Mouse (Mus musculus): ENCODE data around the gene Slc7a14. TPM values are rescaled to one million over a fixed set of nuclear protein-coding genes. Genes with fewer than 3 reads are reported as not detected.
"Not testable (repeated sequence)": the region's sequence is repeated elsewhere in the genome, so short reads cannot be mapped to it uniquely, and the experiment has no call there.

Slc7a14 gene
- polyA plus RNA-seq, 1 experiment from 2014 or later: 0.11 TPM

DNA sequence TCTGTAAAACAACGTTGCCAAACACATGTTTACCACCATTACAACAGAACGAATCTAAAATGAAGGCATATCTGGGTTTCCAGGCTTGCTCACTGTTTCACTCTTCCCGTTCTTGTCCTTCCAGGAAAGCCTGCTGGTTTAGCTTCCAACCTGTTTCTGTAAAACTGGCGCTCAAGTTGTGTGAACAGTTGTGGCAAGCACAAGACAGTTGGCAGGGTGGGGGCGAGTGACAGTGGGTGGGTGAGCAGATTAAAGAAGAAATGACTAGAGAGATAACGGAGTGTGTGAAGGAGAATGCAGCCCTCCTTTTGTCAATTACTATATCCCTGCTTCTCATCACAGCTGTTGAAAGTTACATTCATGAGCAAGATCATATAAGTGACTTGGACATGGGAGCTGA lies 2.2 kb downstream of the Slc7a14 start:
- Histone ChIP-seq H3K4me2 (ENCODE audit: low read depth, low read length) (no peak overlapping the region), H3K4me3 (ENCODE audit: low read length) (no peak overlapping the region), H3K4me1 (replicated peaks; ENCODE audit: control insufficient read depth, insufficient read depth, low read length) (no peaks in the 10 kb centered on the region), H3K36me3 (ENCODE audit: control insufficient read depth, insufficient read depth, low read length) (no peaks in the 10 kb centered on the region), H3K9ac (ENCODE audit: low read length) (no peak overlapping the region), H3K27ac (ENCODE audit: low read length) (no peak overlapping the region), H3K27me3 (ENCODE audit: control insufficient read depth, insufficient read depth, low read depth, low read length) (peaks cover 21% of the 10 kb centered on the region), H3K9me3 (ENCODE audit: control insufficient read depth, low read length) (no peaks in the 10 kb centered on the region)
- no peak for ATAC-seq (ENCODE audit: low read depth)
- 76% methylated on average over 6 of the region's 6 CpGs for WGBS

DNA sequence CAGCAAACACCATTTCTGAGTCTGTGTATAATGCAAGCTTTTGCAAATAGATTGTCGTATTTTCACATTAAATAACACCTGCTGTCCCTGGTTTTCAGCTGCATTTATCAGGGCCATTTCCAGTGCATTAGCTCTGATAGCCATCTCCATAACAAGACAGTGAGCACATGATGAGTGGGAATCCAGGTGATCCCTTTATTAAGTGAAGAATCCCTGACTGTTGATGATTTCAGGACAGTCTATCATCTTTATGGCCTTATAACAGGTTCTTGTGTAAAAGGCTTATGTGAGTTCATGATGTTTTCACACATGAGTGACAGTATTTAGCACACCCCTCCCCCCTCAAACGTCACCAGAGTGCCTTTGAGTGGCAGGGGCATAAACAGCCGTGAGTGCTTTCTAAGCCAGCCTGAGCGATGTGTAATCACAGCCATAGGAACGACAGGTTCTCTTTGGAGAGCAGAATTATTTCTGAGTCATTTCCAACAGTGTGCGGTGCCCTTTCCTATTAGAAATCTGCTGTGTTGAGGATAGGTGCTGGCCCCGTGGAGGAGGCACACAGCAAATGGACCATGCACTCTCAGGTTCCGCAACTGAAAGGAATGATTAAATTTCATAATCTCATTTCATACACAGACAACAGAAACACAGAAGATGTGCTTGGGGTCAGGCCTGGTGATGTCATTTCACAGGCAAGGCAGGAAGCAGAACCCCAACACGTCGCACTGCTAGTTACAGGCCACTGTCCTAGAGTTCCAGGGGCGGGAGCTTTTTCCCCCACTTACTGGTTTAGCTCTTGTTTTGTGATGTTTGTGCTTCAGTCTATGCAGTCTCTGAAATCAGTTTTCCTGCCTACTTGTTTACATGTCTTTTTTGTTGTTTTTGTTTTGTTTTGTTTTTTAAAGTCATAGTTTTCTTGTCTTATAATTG lies 18.2 kb downstream of the Slc7a14 start:
- WGBS: 55% methylated on average over 11 of the region's 11 CpGs
- no peak overlapping the region for H3K4me2 ChIP-seq (ENCODE audit: low read depth, low read length)
- no peak for ATAC-seq (ENCODE audit: low read depth)
- H3K27ac ChIP-seq (ENCODE audit: low read length): no peak overlapping the region
- H3K9ac ChIP-seq (ENCODE audit: low read length): no peak overlapping the region
- H3K36me3 ChIP-seq (ENCODE audit: control insufficient read depth, insufficient read depth, low read length): no peaks in the 10 kb centered on the region
- H3K27me3 ChIP-seq (ENCODE audit: control insufficient read depth, insufficient read depth, low read depth, low read length): no peaks in the 10 kb centered on the region
- no peak overlapping the region for H3K4me3 ChIP-seq (ENCODE audit: low read length)
- no peaks in the 10 kb centered on the region for H3K4me1 ChIP-seq (replicated peaks; ENCODE audit: control insufficient read depth, insufficient read depth, low read length)
- H3K9me3 ChIP-seq (ENCODE audit: control insufficient read depth, low read length): no peaks in the 10 kb centered on the region

GRCm38 (mm10) chr3:31287421-31287948 lies 22.7 kb downstream of the Slc7a14 start:
- Histone ChIP-seq H3K4me2 (ENCODE audit: low read depth, low read length) (no peak overlapping the region), H3K4me3 (ENCODE audit: low read length) (no peak overlapping the region), H3K27me3 (ENCODE audit: control insufficient read depth, insufficient read depth, low read depth, low read length) (no peaks in the 10 kb centered on the region), H3K36me3 (ENCODE audit: control insufficient read depth, insufficient read depth, low read length) (no peaks in the 10 kb centered on the region), H3K9ac (ENCODE audit: low read length) (no peak overlapping the region), H3K9me3 (ENCODE audit: control insufficient read depth, low read length) (no peaks in the 10 kb centered on the region), H3K4me1 (replicated peaks; ENCODE audit: control insufficient read depth, insufficient read depth, low read length) (no peaks in the 10 kb centered on the region), H3K27ac (ENCODE audit: low read length) (no peak overlapping the region)
- no peak for ATAC-seq (ENCODE audit: low read depth)
- WGBS: 39% methylated on average over 3 of the region's 3 CpGs

DNA sequence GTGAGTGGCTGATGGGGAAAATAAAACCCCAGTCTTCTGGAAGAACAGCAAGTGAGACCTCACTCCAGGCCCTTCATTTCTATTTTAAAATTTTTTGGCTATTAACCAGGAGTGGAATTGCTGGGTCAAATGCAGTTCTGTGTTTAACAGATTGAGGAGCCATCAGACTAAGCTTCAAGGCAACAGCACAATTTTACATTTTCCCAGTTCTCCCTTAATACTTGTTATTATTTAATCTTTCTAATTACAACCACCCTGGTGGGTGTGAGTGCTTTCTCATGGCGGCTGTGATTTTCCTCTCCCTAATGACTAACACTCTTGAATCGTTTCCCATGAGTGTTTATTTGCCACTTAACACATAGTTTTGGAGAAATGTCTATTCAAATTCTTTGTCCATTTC lies 29.1 kb downstream of the Slc7a14 start:
- no peak overlapping the region for H3K27ac ChIP-seq (ENCODE audit: low read length)
- H3K36me3 ChIP-seq (ENCODE audit: control insufficient read depth, insufficient read depth, low read length): no peaks in the 10 kb centered on the region
- H3K9ac ChIP-seq (ENCODE audit: low read length): no peak overlapping the region
- no peaks in the 10 kb centered on the region for H3K9me3 ChIP-seq (ENCODE audit: control insufficient read depth, low read length)
- no peaks in the 10 kb centered on the region for H3K27me3 ChIP-seq (ENCODE audit: control insufficient read depth, insufficient read depth, low read depth, low read length)
- H3K4me1 ChIP-seq (replicated peaks; ENCODE audit: control insufficient read depth, insufficient read depth, low read length): no peaks in the 10 kb centered on the region
- no peak overlapping the region for H3K4me3 ChIP-seq (ENCODE audit: low read length)
- 52% methylated on average over 2 of the region's 2 CpGs for WGBS
- H3K4me2 ChIP-seq (ENCODE audit: low read depth, low read length): no peak overlapping the region
- no peak for ATAC-seq (ENCODE audit: low read depth)

DNA sequence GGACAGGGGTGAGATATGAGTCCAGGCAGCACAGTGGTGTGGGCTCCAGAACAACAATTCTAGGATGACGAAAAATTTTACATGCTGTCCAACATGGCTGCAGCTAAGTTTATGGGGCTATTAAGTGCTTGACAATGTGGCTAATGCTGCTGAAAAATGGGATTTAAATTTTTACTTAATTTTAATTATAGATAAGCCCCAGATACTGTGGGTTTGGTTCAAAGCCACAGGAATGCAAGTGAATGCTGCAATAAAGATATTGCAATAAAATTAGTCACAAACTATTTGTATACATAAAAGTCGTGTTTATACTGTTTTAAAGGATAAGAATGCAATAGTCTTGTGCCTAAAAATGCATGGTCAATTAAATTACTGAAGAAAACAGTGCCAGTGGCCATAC lies 35.3 kb downstream of the Slc7a14 start:
- ATAC-seq (ENCODE audit: low read depth): no peak
- Histone ChIP-seq H3K27me3 (ENCODE audit: control insufficient read depth, insufficient read depth, low read depth, low read length) (no peaks in the 10 kb centered on the region), H3K4me3 (ENCODE audit: low read length) (no peak overlapping the region), H3K9me3 (ENCODE audit: control insufficient read depth, low read length) (no peaks in the 10 kb centered on the region), H3K9ac (ENCODE audit: low read length) (no peak overlapping the region), H3K4me2 (ENCODE audit: low read depth, low read length) (no peak overlapping the region), H3K36me3 (ENCODE audit: control insufficient read depth, insufficient read depth, low read length) (no peaks in the 10 kb centered on the region), H3K27ac (ENCODE audit: low read length) (no peak overlapping the region), H3K4me1 (replicated peaks; ENCODE audit: control insufficient read depth, insufficient read depth, low read length) (no peaks in the 10 kb centered on the region)
- WGBS: 49% methylated on average over 2 of the region's 2 CpGs

- not testable (repeated sequence) for H3K27me3 ChIP-seq (ENCODE audit: control insufficient read depth, insufficient read depth, low read depth, low read length); H3K9me3 ChIP-seq (ENCODE audit: control insufficient read depth, low read length); ATAC-seq (ENCODE audit: low read depth); H3K9ac ChIP-seq (ENCODE audit: low read length); H3K4me3 ChIP-seq (ENCODE audit: low read length); H3K4me2 ChIP-seq (ENCODE audit: low read depth, low read length); H3K27ac ChIP-seq (ENCODE audit: low read length); H3K36me3 ChIP-seq (ENCODE audit: control insufficient read depth, insufficient read depth, low read length); H3K4me1 ChIP-seq (replicated peaks; ENCODE audit: control insufficient read depth, insufficient read depth, low read length)
Measured at GRCm38 (mm10) chr3:31273247-31273646, 36.9 kb downstream of the Slc7a14 start.

DNA sequence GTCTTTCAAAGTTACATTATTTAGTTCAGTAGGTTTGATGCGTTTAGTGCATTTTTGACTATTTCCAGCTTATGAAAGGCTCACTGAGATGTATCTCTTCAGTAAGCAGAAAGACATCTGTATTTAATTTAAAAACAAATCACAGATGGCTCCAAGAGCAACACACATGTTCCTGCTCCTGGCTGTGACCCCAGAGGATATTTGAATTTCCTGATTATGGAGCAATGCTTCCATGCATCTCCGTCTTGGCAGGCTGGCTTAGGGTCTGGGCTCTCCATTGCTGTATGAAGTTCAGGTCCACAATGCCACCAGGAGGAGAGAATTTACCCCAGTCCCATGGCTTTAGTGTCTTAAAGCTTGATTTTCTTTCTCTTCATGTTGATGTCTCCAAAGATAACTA lies 37.5 kb downstream of the Slc7a14 start:
- WGBS: 47% methylated on average over 2 of the region's 2 CpGs

GRCm38 (mm10) chr3:31269551-31270317 lies 40.4 kb downstream of the Slc7a14 start:
- Histone ChIP-seq H3K9ac (ENCODE audit: low read length) (no peak overlapping the region), H3K4me2 (ENCODE audit: low read depth, low read length) (no peak overlapping the region), H3K4me3 (ENCODE audit: low read length) (no peak overlapping the region), H3K36me3 (ENCODE audit: control insufficient read depth, insufficient read depth, low read length) (no peaks in the 10 kb centered on the region), H3K27ac (ENCODE audit: low read length) (no peak overlapping the region), H3K9me3 (ENCODE audit: control insufficient read depth, low read length) (no peaks in the 10 kb centered on the region), H3K27me3 (ENCODE audit: control insufficient read depth, insufficient read depth, low read depth, low read length) (no peaks in the 10 kb centered on the region), H3K4me1 (replicated peaks; ENCODE audit: control insufficient read depth, insufficient read depth, low read length) (no peaks in the 10 kb centered on the region)
- WGBS: 71% methylated on average over 4 of the region's 4 CpGs
- no peak for ATAC-seq (ENCODE audit: low read depth)

More for the DNA sequence above, 37.5 kb downstream of the Slc7a14 start:
- no peak for ATAC-seq (ENCODE audit: low read depth)
- Histone ChIP-seq H3K27me3 (ENCODE audit: control insufficient read depth, insufficient read depth, low read depth, low read length) (no peaks in the 10 kb centered on the region), H3K9ac (ENCODE audit: low read length) (no peak overlapping the region), H3K36me3 (ENCODE audit: control insufficient read depth, insufficient read depth, low read length) (no peaks in the 10 kb centered on the region), H3K4me3 (ENCODE audit: low read length) (no peak overlapping the region), H3K27ac (ENCODE audit: low read length) (no peak overlapping the region), H3K4me2 (ENCODE audit: low read depth, low read length) (no peak overlapping the region), H3K9me3 (ENCODE audit: control insufficient read depth, low read length) (no peaks in the 10 kb centered on the region), H3K4me1 (replicated peaks; ENCODE audit: control insufficient read depth, insufficient read depth, low read length) (no peaks in the 10 kb centered on the region)

DNA sequence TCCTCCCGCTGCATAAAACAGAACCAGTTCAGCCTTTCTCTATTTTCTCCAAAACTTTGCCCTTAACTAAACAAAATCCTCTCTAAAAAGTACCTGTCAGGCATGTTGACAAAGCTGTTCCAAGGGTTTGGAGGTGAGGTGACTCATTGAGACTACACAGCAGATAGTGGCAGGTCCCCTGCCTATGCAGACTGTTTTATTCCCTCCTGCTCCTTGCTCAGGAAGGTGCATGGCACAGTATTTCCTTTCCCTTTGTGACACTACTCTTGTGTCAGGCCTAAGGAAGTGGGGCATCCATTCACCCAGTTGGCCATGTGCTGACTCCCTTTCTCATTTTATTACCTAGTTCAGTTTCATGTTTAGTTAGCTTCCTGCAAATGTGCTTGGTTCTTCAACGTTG lies 42.3 kb downstream of the Slc7a14 start:
- Histone ChIP-seq H3K36me3 (ENCODE audit: control insufficient read depth, insufficient read depth, low read length) (no peaks in the 10 kb centered on the region), H3K9me3 (ENCODE audit: control insufficient read depth, low read length) (no peaks in the 10 kb centered on the region), H3K4me3 (ENCODE audit: low read length) (no peak overlapping the region), H3K27me3 (ENCODE audit: control insufficient read depth, insufficient read depth, low read depth, low read length) (no peaks in the 10 kb centered on the region), H3K27ac (ENCODE audit: low read length) (no peak overlapping the region), H3K9ac (ENCODE audit: low read length) (no peak overlapping the region), H3K4me2 (ENCODE audit: low read depth, low read length) (no peak overlapping the region), H3K4me1 (replicated peaks; ENCODE audit: control insufficient read depth, insufficient read depth, low read length) (no peaks in the 10 kb centered on the region)
- WGBS: 48% methylated on average over 2 of the region's 2 CpGs
- no peak for ATAC-seq (ENCODE audit: low read depth)
